ENCODE assay signal across 19 mouse cellular contexts in genomic region chr10:13572003-13572402, GRCm38 (mm10). TPM values are rescaled to one million over a fixed set of nuclear protein-coding genes. Genes with fewer than 3 reads are reported as not detected.
DNase-seq lines count a peak whose midpoint lies in the region; ATAC-seq and TF ChIP-seq lines count a peak whose summit lies in the region.
"Had no signal": no experiment of that assay in that cellular context is flagged by ENCODE, and none has a peak within 500 bp of the region (broad histone marks: within the 10 kb centered on the region; RNA-seq: fewer than 3 reads in every experiment).

No protein-coding gene starts in this region.

- no peaks in the 10 kb centered on the region for H3K9me3 ChIP-seq in midbrain, embryonic 14.5 days (ENCODE audit: control insufficient read depth, low read length)
- no peaks in the 10 kb centered on the region for H3K9me3 ChIP-seq in midbrain, embryonic 15.5 days
- H3K9me3 ChIP-seq in limb, embryonic 14.5 days (ENCODE audit: control insufficient read depth, low read length): no peaks in the 10 kb centered on the region
- H3K9me3 ChIP-seq: forebrain, embryonic 13.5 days; heart, embryonic 12.5 days; kidney, embryonic 15.5 days; lung, embryonic 15.5 days had no signal

- no peak overlapping the region for H3K4me3 ChIP-seq in kidney, adult 2 months (ENCODE audit: insufficient read depth, low read depth, low read length)
- no peak overlapping the region for H3K4me3 ChIP-seq in midbrain, embryonic 14.5 days (replicated peaks; ENCODE audit: low read depth, low read length)
- no peak overlapping the region for H3K4me3 ChIP-seq in midbrain, embryonic 15.5 days
- H3K4me3 ChIP-seq in limb, embryonic 14.5 days (replicated peaks; ENCODE audit: low read length): no peak overlapping the region
- H3K4me3 ChIP-seq: forebrain, embryonic 13.5 days; heart, embryonic 12.5 days; kidney, embryonic 15.5 days; layer of hippocampus, adult 2 months; lung, embryonic 15.5 days had no signal

- no peak overlapping the region for H3K9ac ChIP-seq in midbrain, embryonic 14.5 days (replicated peaks; ENCODE audit: low read length)
- no peak overlapping the region for H3K9ac ChIP-seq in midbrain, embryonic 15.5 days
- no peak overlapping the region for H3K9ac ChIP-seq in limb, embryonic 14.5 days (ENCODE audit: low read depth, low read length, severe bottlenecking)
- H3K9ac ChIP-seq: forebrain, embryonic 13.5 days; heart, embryonic 12.5 days; kidney, embryonic 15.5 days; lung, embryonic 15.5 days had no signal

- no peaks in the 10 kb centered on the region for H3K27me3 ChIP-seq in kidney, adult 2 months (replicated peaks; ENCODE audit: control insufficient read depth, insufficient read depth, low read length)
- H3K27me3 ChIP-seq in midbrain, embryonic 14.5 days (ENCODE audit: control insufficient read depth, insufficient read depth, low read length): no peaks in the 10 kb centered on the region
- peaks cover 9% of the 10 kb centered on the region for H3K27me3 ChIP-seq in midbrain, embryonic 15.5 days (replicated peaks)
- H3K27me3 ChIP-seq in limb, embryonic 14.5 days (ENCODE audit: control insufficient read depth, insufficient read depth, low read length): no peaks in the 10 kb centered on the region
- H3K27me3 ChIP-seq: heart, embryonic 12.5 days; kidney, embryonic 15.5 days; lung, embryonic 15.5 days had no signal

- no peak overlapping the region for H3K4me2 ChIP-seq in midbrain, embryonic 14.5 days (ENCODE audit: low read length)
- no peak overlapping the region for H3K4me2 ChIP-seq in midbrain, embryonic 15.5 days
- no peak overlapping the region for H3K4me2 ChIP-seq in limb, embryonic 14.5 days (replicated peaks; ENCODE audit: low read depth, low read length, severe bottlenecking)
- H3K4me2 ChIP-seq: forebrain, embryonic 13.5 days; heart, embryonic 12.5 days; kidney, embryonic 15.5 days; liver, embryonic 11.5 days; lung, embryonic 15.5 days had no signal

- DNase-seq in kidney, adult 2 months: peak; percentile 35
- DNase-seq in kidney, adult 11 months: no peak
- peak; percentile 13 for DNase-seq in midbrain, embryonic 14.5 days
- peak; percentile 47 for DNase-seq in limb, embryonic 14.5 days (ENCODE audit: low spot score)
- DNase-seq in natural killer cell, adult 2 months (ENCODE audit: low spot score in 2 of 2): no peak
- DNase-seq in urinary bladder, postnatal 14 days (ENCODE audit: low spot score): no peak
- DNase-seq: cerebellum, postnatal 14 days; heart, postnatal 36 days; right cerebral cortex, postnatal 25 days; thymus, postnatal 14 days had no signal

- H3K27ac ChIP-seq in kidney, adult 2 months (ENCODE audit: insufficient read depth, low read depth, low read length): no peak overlapping the region
- H3K27ac ChIP-seq in midbrain, embryonic 14.5 days (replicated peaks; ENCODE audit: low read depth, low read length): no peak overlapping the region
- no peak overlapping the region for H3K27ac ChIP-seq in midbrain, embryonic 15.5 days
- H3K27ac ChIP-seq in limb, embryonic 14.5 days (replicated peaks; ENCODE audit: low read depth, low read length): no peak overlapping the region
- H3K27ac ChIP-seq: forebrain, embryonic 13.5 days; kidney, embryonic 15.5 days; layer of hippocampus, adult 2 months; lung, embryonic 15.5 days had no signal

- ATAC-seq in midbrain, embryonic 14.5 days (ENCODE audit: low FRiP score, low TSS enrichment): no peak
- no peak for ATAC-seq in midbrain, embryonic 15.5 days (replicated peaks)
- no peak for ATAC-seq in limb, embryonic 14.5 days (ENCODE audit: low FRiP score, low read depth)
- ATAC-seq: forebrain, embryonic 13.5 days; hindbrain, embryonic 16.5 days; midbrain, embryonic 16.5 days had no signal

- TF ChIP-seq CTCF in kidney, adult 2 months (conservative IDR thresholded peaks at IDR 0.05; ENCODE audit: insufficient read depth, insufficient read length, low read depth, low read length): no peak

- TF ChIP-seq POLR2A in kidney, adult 2 months (IDR thresholded peaks at IDR 0.05; ENCODE audit: low read depth, low read length): no peak
- no peak for TF ChIP-seq POLR2A in limb, embryonic 14.5 days (IDR thresholded peaks at IDR 0.05; ENCODE audit: borderline replicate concordance, extremely low read depth, insufficient read depth, insufficient read length)

- no peaks in the 10 kb centered on the region for H3K4me1 ChIP-seq in kidney, adult 2 months (ENCODE audit: control insufficient read depth, insufficient read depth, low read length)
- peaks cover 6% of the 10 kb centered on the region for H3K4me1 ChIP-seq in midbrain, embryonic 14.5 days (ENCODE audit: control insufficient read depth, insufficient read depth, low read length)
- H3K4me1 ChIP-seq in midbrain, embryonic 15.5 days: peaks cover 11% of the 10 kb centered on the region; the same call in 1 of the 2 replicates
- peaks cover 20% of the 10 kb centered on the region for H3K4me1 ChIP-seq in limb, embryonic 14.5 days (ENCODE audit: control insufficient read depth, insufficient read depth, low read length)

- 21% methylated on average over 10 of the region's 10 CpGs for WGBS in kidney, adult 2 months
- 51% methylated on average over 10 of the region's 10 CpGs for WGBS in midbrain, embryonic 14.5 days
- 48% methylated on average over 10 of the region's 10 CpGs for WGBS in midbrain, embryonic 15.5 days
- WGBS in limb, embryonic 14.5 days: 22% methylated on average over 10 of the region's 10 CpGs

- no peaks in the 10 kb centered on the region for H3K36me3 ChIP-seq in kidney, adult 2 months (ENCODE audit: control insufficient read depth, insufficient read depth, low read length)
- H3K36me3 ChIP-seq in midbrain, embryonic 14.5 days (ENCODE audit: control insufficient read depth, insufficient read depth, low read length): no peaks in the 10 kb centered on the region
- H3K36me3 ChIP-seq in midbrain, embryonic 15.5 days (replicated peaks): no peaks in the 10 kb centered on the region
- H3K36me3 ChIP-seq in limb, embryonic 14.5 days (ENCODE audit: control insufficient read depth, insufficient read depth, low read length): no peaks in the 10 kb centered on the region
- H3K36me3 ChIP-seq: heart, embryonic 12.5 days; kidney, embryonic 15.5 days; lung, embryonic 15.5 days had no signal

RNA-seq across cellular contexts. Expression of gene Pex3, which starts 19.1 kb away (rescaled TPM):
- 15.6 and 17.3 TPM in 2 replicates for polyA plus RNA-seq in kidney, adult 2 months (2012; rRNA removed)
- polyA plus RNA-seq in midbrain, embryonic 14.5 days (2014; fragmentation: Nextera tagmentation; extraction: Ambion mirVana): 34.7 and 36.1 TPM in 2 replicates
- polyA plus RNA-seq in midbrain, embryonic 15.5 days (2015; fragmentation: Nextera tagmentation; extraction: Ambion mirVana): 27.8 TPM in 2 replicates
- 27.5 and 30.6 TPM in 2 replicates for polyA plus RNA-seq in limb, embryonic 14.5 days (2012; rRNA removed)
- 32.2 and 32.6 TPM in 2 replicates for polyA plus RNA-seq in limb, embryonic 14.5 days (2014; fragmentation: Nextera tagmentation; extraction: Ambion mirVana)

RNA-seq across cellular contexts. Expression of gene Adat2, which starts 19.3 kb away (rescaled TPM):
- polyA plus RNA-seq in kidney, adult 2 months (2012; rRNA removed): 4.6 and 4.7 TPM in 2 replicates
- 1.8 and 2.7 TPM in 2 replicates for polyA plus RNA-seq in midbrain, embryonic 14.5 days (2014; fragmentation: Nextera tagmentation; extraction: Ambion mirVana)
- 1.5 and 2.0 TPM in 2 replicates for polyA plus RNA-seq in midbrain, embryonic 15.5 days (2015; fragmentation: Nextera tagmentation; extraction: Ambion mirVana)
- polyA plus RNA-seq in limb, embryonic 14.5 days (2012; rRNA removed): 8.4 and 10.2 TPM in 2 replicates
- polyA plus RNA-seq in limb, embryonic 14.5 days (2014; fragmentation: Nextera tagmentation; extraction: Ambion mirVana): 4.8 and 5.3 TPM in 2 replicates

Comparison
In these comparisons a context has a peak if more than half of its experiments do, and no peak if none do; other contexts are left out.
1. DNase-seq: peak in kidney, adult 2 months (single experiment), midbrain, embryonic 14.5 days (single experiment) and limb, embryonic 14.5 days (single experiment); none in kidney, adult 11 months (single experiment), natural killer cell, adult 2 months (0 of 2) and urinary bladder, postnatal 14 days (single experiment).